Mouse (Mus musculus): ENCODE measurements around the gene Emc6. TPM values are rescaled to one million over a fixed set of nuclear protein-coding genes. Genes with fewer than 3 reads are reported as not detected.

Emc6 gene
- 118 and 135 TPM in 2 replicates for polyA plus RNA-seq (2014; fragmentation: Nextera tagmentation; extraction: Ambion mirVana)

- Histone ChIP-seq H3K9me3 (ENCODE audit: low read depth, low read length) (no peaks in the 10 kb centered on the region), H3K36me3 (ENCODE audit: insufficient read depth) (peaks cover 28% of the 10 kb centered on the region), H3K27me3 (ENCODE audit: insufficient read depth, low read length) (no peaks in the 10 kb centered on the region), H3K27ac (ENCODE audit: low read depth) (peak within 1 kb of the TSS; percentile 97), H3K9ac (peak within 1 kb of the TSS; percentile 93), H3K4me2 (peak within 1 kb of the TSS; percentile 76), H3K4me3 (ENCODE audit: low read depth, low read length) (peak within 1 kb of the TSS; percentile 96), H3K4me1 (ENCODE audit: insufficient read depth) (peaks cover 11% of the 10 kb centered on the region; the same call in 1 of the 2 replicates)
- ATAC-seq (ENCODE audit: insufficient read depth) (peak; percentile 97), DNase-seq (peak; percentile 98)
- under 1% methylated on average over 72 of the region's 81 CpGs for WGBS
- TF ChIP-seq CTCF (IDR thresholded peaks at IDR 0.05; ENCODE audit: low read depth) = no peak
These were observed at the start of gene Emc6, which contains the start of gene Tax1bp3 for GRCm38 (mm10) chr11:73176608-73177508. Gene Emc6 (minus strand): TSS chr11:73177037. Gene Tax1bp3 (plus strand): TSS chr11:73177083.

DNA sequence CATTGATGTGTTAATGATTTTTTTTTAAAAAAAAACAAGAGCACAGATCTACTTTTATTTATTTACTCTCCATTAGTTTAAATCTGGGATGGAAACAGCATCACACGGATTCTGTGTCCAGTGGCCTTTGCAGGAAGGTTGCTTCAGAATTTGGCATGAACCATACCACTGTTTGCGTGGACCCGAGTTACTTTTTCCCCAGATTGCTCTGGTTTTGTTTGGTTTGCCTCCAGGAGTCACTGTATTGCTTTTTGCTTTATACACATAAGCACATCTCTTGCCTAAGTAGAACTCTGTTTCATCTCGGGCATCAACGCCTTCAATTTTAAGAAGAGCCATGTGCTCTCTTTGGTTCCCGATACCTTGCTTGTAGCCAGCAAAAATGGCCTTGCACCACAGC, 49.0 kb upstream of the Emc6 start:
- ATAC-seq (ENCODE audit: insufficient read depth) (no peak), DNase-seq (no peak)
- no peak for TF ChIP-seq CTCF (IDR thresholded peaks at IDR 0.05; ENCODE audit: low read depth)
- Histone ChIP-seq H3K4me2 (no peak overlapping the region), H3K9me3 (ENCODE audit: low read depth, low read length) (no peaks in the 10 kb centered on the region), H3K9ac (no peak overlapping the region), H3K27me3 (ENCODE audit: insufficient read depth, low read length) (no peaks in the 10 kb centered on the region), H3K27ac (ENCODE audit: low read depth) (no peak overlapping the region), H3K4me3 (ENCODE audit: low read depth, low read length) (no peak overlapping the region), H3K4me1 (ENCODE audit: insufficient read depth) (no peaks in the 10 kb centered on the region), H3K36me3 (ENCODE audit: insufficient read depth) (no peaks in the 10 kb centered on the region)
- WGBS = 82% methylated on average over 6 of the region's 6 CpGs

DNA sequence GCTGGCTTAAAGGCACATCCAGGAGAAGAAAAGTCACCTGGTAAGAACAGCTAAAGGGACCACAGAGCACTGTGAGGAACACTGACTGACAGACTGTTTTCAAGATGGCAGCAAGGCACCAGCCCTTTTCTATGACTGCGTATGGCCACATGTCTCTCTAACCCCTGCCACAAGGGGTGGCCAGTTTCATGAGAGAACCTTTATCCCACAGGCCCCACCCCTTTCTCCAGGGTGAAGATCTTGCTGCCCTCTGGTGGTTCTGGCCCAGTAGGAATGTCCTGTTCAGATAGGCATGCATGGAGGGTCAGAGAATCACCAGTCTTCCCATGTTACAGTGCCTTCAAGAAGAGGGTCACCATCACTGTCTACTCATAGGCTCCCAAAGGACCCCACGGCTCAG, 47.1 kb upstream of the Emc6 start:
- DNase-seq = no peak
- H3K9me3 ChIP-seq (ENCODE audit: low read depth, low read length) = no peaks in the 10 kb centered on the region
- H3K4me2 ChIP-seq = no peak overlapping the region
- no peaks in the 10 kb centered on the region for H3K4me1 ChIP-seq (ENCODE audit: insufficient read depth)
- no peak overlapping the region for H3K27ac ChIP-seq (ENCODE audit: low read depth)
- 66% methylated on average over 2 of the region's 2 CpGs for WGBS
- H3K9ac ChIP-seq = no peak overlapping the region
- peak; percentile 41 for TF ChIP-seq CTCF (IDR thresholded peaks at IDR 0.05; ENCODE audit: low read depth)
- H3K27me3 ChIP-seq (ENCODE audit: insufficient read depth, low read length) = no peaks in the 10 kb centered on the region
- H3K36me3 ChIP-seq (ENCODE audit: insufficient read depth) = no peaks in the 10 kb centered on the region
- ATAC-seq (ENCODE audit: insufficient read depth) = no peak
- H3K4me3 ChIP-seq (ENCODE audit: low read depth, low read length) = no peak overlapping the region

GRCm38 (mm10) chr11:73222846-73223245, 46.0 kb upstream of the Emc6 start:
- H3K4me2 ChIP-seq = no peak overlapping the region
- 21% methylated on average over 5 of the region's 5 CpGs for WGBS
- no peak overlapping the region for H3K9ac ChIP-seq
- no peak overlapping the region for H3K27ac ChIP-seq (ENCODE audit: low read depth)
- TF ChIP-seq CTCF (IDR thresholded peaks at IDR 0.05; ENCODE audit: low read depth) = no peak
- no peak overlapping the region for H3K4me3 ChIP-seq (ENCODE audit: low read depth, low read length)
- ATAC-seq (ENCODE audit: insufficient read depth) = no peak
- no peaks in the 10 kb centered on the region for H3K27me3 ChIP-seq (ENCODE audit: insufficient read depth, low read length)
- H3K4me1 ChIP-seq (ENCODE audit: insufficient read depth) = no peaks in the 10 kb centered on the region
- H3K36me3 ChIP-seq (ENCODE audit: insufficient read depth) = no peaks in the 10 kb centered on the region
- no peaks in the 10 kb centered on the region for H3K9me3 ChIP-seq (ENCODE audit: low read depth, low read length)
- no peak for DNase-seq

DNA sequence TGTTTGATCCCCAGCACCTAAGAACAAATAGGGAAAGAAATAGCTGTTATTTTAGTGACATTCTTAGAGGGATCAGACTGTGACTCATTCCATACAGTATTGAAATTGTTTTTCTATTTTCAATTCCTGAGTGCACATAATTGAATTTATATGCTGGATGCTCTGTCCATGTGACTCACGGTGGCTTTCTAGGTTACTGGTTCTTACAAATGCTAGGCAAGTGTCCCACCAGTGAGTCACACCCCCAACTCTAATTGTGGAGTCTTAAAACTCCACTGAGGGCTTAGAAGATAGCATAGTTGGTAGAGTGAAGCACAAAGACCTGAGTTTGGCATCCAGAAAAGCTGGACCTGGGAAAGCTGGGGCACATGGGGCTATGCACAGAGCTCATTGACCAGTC, 43.8 kb upstream of the Emc6 start:
- H3K9me3 ChIP-seq (ENCODE audit: low read depth, low read length) = no peaks in the 10 kb centered on the region
- no peak overlapping the region for H3K4me3 ChIP-seq (ENCODE audit: low read depth, low read length)
- no peaks in the 10 kb centered on the region for H3K4me1 ChIP-seq (ENCODE audit: insufficient read depth)
- TF ChIP-seq CTCF (IDR thresholded peaks at IDR 0.05; ENCODE audit: low read depth) = no peak
- H3K36me3 ChIP-seq (ENCODE audit: insufficient read depth) = no peaks in the 10 kb centered on the region
- ATAC-seq (ENCODE audit: insufficient read depth) (no peak), DNase-seq (no peak)
- H3K4me2 ChIP-seq = no peak overlapping the region
- 84% methylated on average over 1 of the region's 1 CpGs for WGBS
- no peaks in the 10 kb centered on the region for H3K27me3 ChIP-seq (ENCODE audit: insufficient read depth, low read length)
- no peak overlapping the region for H3K27ac ChIP-seq (ENCODE audit: low read depth)
- H3K9ac ChIP-seq = no peak overlapping the region

DNA sequence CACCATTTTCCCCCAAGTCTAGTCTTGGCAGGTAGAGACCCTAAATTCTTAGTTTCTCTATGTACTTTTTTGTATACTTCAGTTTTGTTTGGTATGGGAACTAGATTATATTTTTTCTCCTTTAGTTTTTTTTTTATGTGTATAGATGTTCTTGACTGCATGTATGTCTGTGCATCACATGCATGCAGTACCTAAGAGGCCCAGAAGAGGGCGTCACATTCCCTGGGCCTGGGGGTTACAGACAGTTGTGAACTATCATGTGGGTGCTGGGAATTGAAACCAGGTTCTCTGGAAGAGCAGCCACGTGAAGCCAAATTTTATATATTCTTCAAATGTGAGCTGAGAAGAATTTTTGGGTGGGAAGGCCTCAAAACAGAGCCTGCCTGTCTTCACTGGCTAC, 42.8 kb upstream of the Emc6 start:
- Histone ChIP-seq H3K4me1 (ENCODE audit: insufficient read depth) (no peaks in the 10 kb centered on the region), H3K4me3 (ENCODE audit: low read depth, low read length) (no peak overlapping the region), H3K9me3 (ENCODE audit: low read depth, low read length) (no peaks in the 10 kb centered on the region), H3K36me3 (ENCODE audit: insufficient read depth) (no peaks in the 10 kb centered on the region), H3K9ac (no peak overlapping the region), H3K27ac (ENCODE audit: low read depth) (no peak overlapping the region), H3K4me2 (no peak overlapping the region), H3K27me3 (ENCODE audit: insufficient read depth, low read length) (no peaks in the 10 kb centered on the region)
- DNase-seq (no peak), ATAC-seq (ENCODE audit: insufficient read depth) (no peak)
- WGBS = 49% methylated on average over 2 of the region's 2 CpGs
- 0 out of 2 replicates have a peak, but pooled peaks have one; percentile 19 for TF ChIP-seq CTCF (IDR thresholded peaks at IDR 0.05; ENCODE audit: low read depth)

GRCm38 (mm10) chr11:73213956-73214355, 37.1 kb upstream of the Emc6 start:
- no peak overlapping the region for H3K4me3 ChIP-seq (ENCODE audit: low read depth, low read length)
- H3K9me3 ChIP-seq (ENCODE audit: low read depth, low read length) = no peaks in the 10 kb centered on the region
- DNase-seq = no peak
- no peak for TF ChIP-seq CTCF (IDR thresholded peaks at IDR 0.05; ENCODE audit: low read depth)
- no peaks in the 10 kb centered on the region for H3K36me3 ChIP-seq (ENCODE audit: insufficient read depth)
- H3K4me2 ChIP-seq = no peak overlapping the region
- H3K27ac ChIP-seq (ENCODE audit: low read depth) = no peak overlapping the region
- no peaks in the 10 kb centered on the region for H3K4me1 ChIP-seq (ENCODE audit: insufficient read depth)
- no peak overlapping the region for H3K9ac ChIP-seq
- no peak for ATAC-seq (ENCODE audit: insufficient read depth)
- WGBS = 62% methylated on average over 3 of the region's 3 CpGs
- no peaks in the 10 kb centered on the region for H3K27me3 ChIP-seq (ENCODE audit: insufficient read depth, low read length)

All from lung, embryonic 14.5 days (tissue).